8 mouse cellular contexts compared by ENCODE assay signal in the genomic region with DNA sequence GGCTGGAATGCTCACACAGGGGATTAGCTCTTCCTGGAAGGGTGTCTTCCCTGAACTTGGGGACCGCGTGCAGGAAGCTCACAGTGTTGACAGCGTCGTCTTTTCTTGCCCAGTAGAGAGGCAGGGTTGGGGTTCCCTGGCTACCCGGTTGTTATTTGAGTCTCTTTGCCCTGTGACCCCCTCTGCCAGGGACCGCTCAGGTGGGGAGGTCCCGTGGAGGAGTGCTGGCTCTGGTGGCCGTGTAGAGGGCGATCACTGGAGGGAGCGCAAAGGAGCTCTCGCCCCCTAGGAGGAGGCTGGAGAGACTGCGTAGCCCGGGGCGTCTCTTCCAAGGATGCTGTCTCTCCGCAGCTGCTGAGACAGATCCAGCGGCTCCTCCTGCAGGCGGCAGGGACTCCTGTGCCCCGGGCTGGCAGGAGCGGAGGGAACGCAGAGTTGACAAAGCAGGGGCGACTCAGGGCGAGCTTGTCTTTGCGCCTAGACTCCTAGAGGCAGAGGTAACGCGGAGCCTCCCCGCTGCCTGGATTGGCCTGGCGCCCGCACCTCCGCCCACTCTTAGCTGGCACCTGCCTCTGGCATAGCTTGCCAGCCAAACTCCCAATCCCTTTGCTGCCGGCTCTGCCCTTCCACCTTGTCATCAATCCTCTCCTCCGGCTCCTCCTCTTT. TPM values are rescaled to one million over a fixed set of nuclear protein-coding genes. Genes with fewer than 3 reads are reported as not detected.
DNase-seq lines count a peak whose midpoint lies in the region; ATAC-seq and TF ChIP-seq lines count a peak whose summit lies in the region.

Gene Fam20a (minus strand): TSS at position 499 of the 666 bp plus-strand sequence.

- peak within 1 kb of the TSS; percentile 32 for H3ac ChIP-seq in myocyte (ENCODE audit: control insufficient read depth, insufficient read length)

- H3K27ac ChIP-seq in forebrain, embryonic 12.5 days = no peak within 1 kb of the TSS
- peak within 1 kb of the TSS; percentile 69 for H3K27ac ChIP-seq in heart, postnatal 0 days (ENCODE audit: low read depth)
- peak within 1 kb of the TSS; percentile 75 for H3K27ac ChIP-seq in liver, embryonic 12.5 days

- TF ChIP-seq CTCF in heart, postnatal 0 days (IDR thresholded peaks at IDR 0.05; ENCODE audit: low read depth) = peak; percentile 26

- H3K4me1 ChIP-seq in forebrain, embryonic 12.5 days = peaks cover 13% of the 10 kb centered on the region
- H3K4me1 ChIP-seq in heart, postnatal 0 days (ENCODE audit: control insufficient read depth, insufficient read depth) = peaks cover 8% of the 10 kb centered on the region; the same call in 1 of the 2 replicates
- peaks cover 4% of the 10 kb centered on the region; the same call in 1 of the 2 replicates for H3K4me1 ChIP-seq in liver, embryonic 12.5 days

- H3K4me3 ChIP-seq in forebrain, embryonic 12.5 days (replicated peaks) = peak within 1 kb of the TSS; percentile 48
- H3K4me3 ChIP-seq in heart, postnatal 0 days (ENCODE audit: low read depth, low read length) = peak within 1 kb of the TSS; percentile 54
- peak within 1 kb of the TSS; percentile 49 for H3K4me3 ChIP-seq in liver, embryonic 12.5 days
- H3K4me3 ChIP-seq in myocyte = peak within 1 kb of the TSS; percentile 59

- H3K79me2 ChIP-seq in myocyte (ENCODE audit: control insufficient read depth, insufficient read depth) = peaks cover 33% of the 10 kb centered on the region

- no peaks in the 10 kb centered on the region for H3K36me3 ChIP-seq in forebrain, embryonic 12.5 days (replicated peaks)
- H3K36me3 ChIP-seq in heart, postnatal 0 days (replicated peaks; ENCODE audit: control insufficient read depth, insufficient read depth, low read length) = no peaks in the 10 kb centered on the region
- H3K36me3 ChIP-seq in liver, embryonic 12.5 days = no peaks in the 10 kb centered on the region
- H3K36me3 ChIP-seq in myocyte (ENCODE audit: control insufficient read depth, insufficient read depth) = no peaks in the 10 kb centered on the region

- WGBS in forebrain, embryonic 12.5 days = under 1% methylated on average over 31 of the region's 31 CpGs
- WGBS in heart, postnatal 0 days = under 1% methylated on average over 31 of the region's 31 CpGs
- 2% methylated on average over 31 of the region's 31 CpGs for WGBS in liver, embryonic 12.5 days (ENCODE audit: insufficient replicate concordance)

- no peaks in the 10 kb centered on the region for H3K9me3 ChIP-seq in forebrain, embryonic 12.5 days
- no peaks in the 10 kb centered on the region for H3K9me3 ChIP-seq in heart, postnatal 0 days (replicated peaks; ENCODE audit: control insufficient read depth, low read length)
- no peaks in the 10 kb centered on the region for H3K9me3 ChIP-seq in liver, embryonic 12.5 days (replicated peaks)

- TF ChIP-seq EP300 in heart, postnatal 0 days (IDR thresholded peaks at IDR 0.05; ENCODE audit: low read depth) = no peak

- H3K9ac ChIP-seq in forebrain, embryonic 12.5 days = peak within 1 kb of the TSS; percentile 26
- H3K9ac ChIP-seq in heart, postnatal 0 days (replicated peaks; ENCODE audit: low read depth, low read length) = peak within 1 kb of the TSS; percentile 47
- H3K9ac ChIP-seq in liver, embryonic 12.5 days = peak within 1 kb of the TSS; percentile 46

- DNase-seq in ES-CJ7 (ENCODE audit: low read depth, low spot score) = peak; percentile 74
- DNase-seq in brain, adult 2 months (ENCODE audit: low read depth, low spot score) = peak; percentile 61
- peak; percentile 37 for DNase-seq in heart, postnatal 0 days (ENCODE audit: low spot score)
- DNase-seq in kidney, postnatal 14 days = peak; percentile 71
- peak; percentile 37 for DNase-seq in urinary bladder, adult 2 months (ENCODE audit: low spot score)

- peak; percentile 80 for ATAC-seq in forebrain, embryonic 12.5 days (ENCODE audit: low FRiP score)
- ATAC-seq in heart, postnatal 0 days (ENCODE audit: insufficient read depth, low read depth) = peak; percentile 59
- no peak for ATAC-seq in liver, embryonic 12.5 days

- peak; percentile 69 for TF ChIP-seq POLR2A in myocyte (IDR thresholded peaks at IDR 0.05; ENCODE audit: insufficient read length, low read depth)

- peaks cover 37% of the 10 kb centered on the region for H3K27me3 ChIP-seq in forebrain, embryonic 12.5 days
- no peaks in the 10 kb centered on the region for H3K27me3 ChIP-seq in heart, postnatal 0 days (ENCODE audit: control insufficient read depth, insufficient read depth, low read length)
- H3K27me3 ChIP-seq in liver, embryonic 12.5 days (replicated peaks) = peaks cover 48% of the 10 kb centered on the region
- no peaks in the 10 kb centered on the region for H3K27me3 ChIP-seq in myocyte (ENCODE audit: control insufficient read depth, insufficient read depth, insufficient read length)

- peak within 1 kb of the TSS; percentile 93 for H3K4me2 ChIP-seq in forebrain, embryonic 12.5 days
- peak within 1 kb of the TSS; percentile 85 for H3K4me2 ChIP-seq in heart, postnatal 0 days (ENCODE audit: low read depth, low read length)
- peak within 1 kb of the TSS; percentile 61 for H3K4me2 ChIP-seq in liver, embryonic 12.5 days
- peak within 1 kb of the TSS; percentile 87 for H3K4me2 ChIP-seq in myocyte (ENCODE audit: low read depth)

TF ChIP-seq in myocyte, 11 proteins besides CTCF, POLR2A, EP300 and RAD21:
- TF ChIP-seq MAX (IDR thresholded peaks at IDR 0.05; ENCODE audit: low read depth) (no peak), MYOG (IDR thresholded peaks at IDR 0.05; ENCODE audit: control insufficient read depth in 1 of 3, insufficient read depth in 1 of 3, insufficient read length in 2 of 3, low read depth in 2 of 3) (peak in 2 of 3 experiments; percentile 4 to 67), MYOD1 (IDR thresholded peaks at IDR 0.05; ENCODE audit: control insufficient read depth in 1 of 3, insufficient read length in 2 of 3, low read depth in 2 of 3) (peak in 2 of 3 experiments; percentile 68 to 85), CEBPB (IDR thresholded peaks at IDR 0.05; ENCODE audit: insufficient read depth, poor library complexity, severe bottlenecking) (no peak), POLR2AphosphoS2 (IDR thresholded peaks at IDR 0.05; ENCODE audit: insufficient read length, low read depth) (peak; percentile 85)

RNA-seq across cellular contexts. Expression of gene Fam20a, which starts in this region (rescaled TPM):
- 1.4 and 1.7 TPM in 2 replicates for polyA plus RNA-seq in forebrain, embryonic 12.5 days (2016; fragmentation: Nextera tagmentation; extraction: Ambion mirVana)
- total RNA-seq in heart, postnatal 0 days (2014; rRNA removed; ENCODE audit: low replicate concordance) = 6.2 and 6.8 TPM in 2 replicates
- polyA plus RNA-seq in heart, postnatal 0 days (2015; fragmentation: Nextera tagmentation; extraction: Ambion mirVana) = 3.0 TPM in 2 replicates
- polyA plus RNA-seq in liver, embryonic 12.5 days (2016; fragmentation: Nextera tagmentation; extraction: Ambion mirVana) = 4.7 and 4.9 TPM in 2 replicates
- 72.4 TPM for polyA plus RNA-seq in myocyte (2012; fragmentation: generic; extraction: Trizol)
- 10.6 and 11.8 TPM in 2 replicates for polyA plus RNA-seq in urinary bladder, adult 2 months (2012; rRNA removed)
